Mouse (Mus musculus): ENCODE results near the gene Hspa8.

- TF ChIP-seq CTCF (IDR thresholded peaks at IDR 0.05; ENCODE audit: insufficient read depth, low read depth, low read length) (no peak), POLR2A (IDR thresholded peaks at IDR 0.05; ENCODE audit: insufficient read depth, low read depth, low read length) (no peak)
These were observed 6.6 kb downstream of the Hspa8 start for GRCm38 (mm10) chr9:40807289-40807920.

Measured in olfactory bulb, adult 2 months (tissue).